Mouse (Mus musculus) ovary, postnatal 10 days (tissue): ENCODE results near the gene Patj.

ENCODE experiments used
- DNase-seq: peaks from one replicate; pipeline ENCODE4 v3.0.0; 2022; ENCODE audit warnings: low spot score

Gene Patj

GRCm38 (mm10) chr4:98727959-98728347 is 332.4 kb downstream of the Patj start:
- no peak for DNase-seq

- no peak for DNase-seq
Measured at GRCm38 (mm10) chr4:98728716-98729115, 333.1 kb downstream of the Patj start.

DNA sequence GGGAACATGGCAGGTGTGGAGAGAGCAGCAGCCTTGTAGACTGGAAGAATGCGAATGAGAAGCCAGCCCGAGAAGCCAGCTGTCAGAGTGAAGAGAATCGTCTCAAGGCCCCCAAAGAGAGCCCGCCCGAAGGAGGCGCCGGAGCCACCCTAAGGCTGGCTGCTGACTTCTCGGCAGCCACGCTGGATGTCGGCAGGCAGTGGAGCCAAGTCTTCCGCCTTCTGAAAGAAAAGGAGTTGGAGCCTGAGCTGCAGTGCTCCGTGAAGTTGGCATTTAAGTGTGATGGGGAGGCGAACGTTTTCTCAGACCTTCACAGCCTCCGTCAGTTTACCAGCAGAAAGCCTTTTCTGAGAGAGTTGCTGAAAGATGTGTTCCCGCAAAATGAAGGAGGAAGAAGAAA is 338.1 kb downstream of the Patj start:
- DNase-seq: no peak

GRCm38 (mm10) chr4:98739753-98740152 is 344.2 kb downstream of the Patj start:
- no peak for DNase-seq

GRCm38 (mm10) chr4:98743209-98743905 is 347.8 kb downstream of the Patj start:
- DNase-seq: no peak

DNA sequence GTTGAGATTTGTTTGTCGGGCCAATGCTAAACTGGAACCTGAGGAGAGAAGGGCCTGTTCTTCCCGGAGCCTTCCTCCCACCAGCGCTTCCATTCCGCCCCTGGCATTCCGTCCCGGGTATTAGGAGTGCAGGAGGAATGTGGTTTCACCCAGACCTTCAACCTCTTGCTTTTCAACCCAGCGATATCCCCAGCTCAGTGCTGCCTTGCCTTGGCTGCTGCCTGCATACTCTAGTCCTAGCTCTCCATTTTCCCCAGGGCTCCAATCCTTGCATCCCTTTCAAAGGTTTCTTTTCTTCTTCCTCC is 348.3 kb downstream of the Patj start:
- DNase-seq: no peak

DNA sequence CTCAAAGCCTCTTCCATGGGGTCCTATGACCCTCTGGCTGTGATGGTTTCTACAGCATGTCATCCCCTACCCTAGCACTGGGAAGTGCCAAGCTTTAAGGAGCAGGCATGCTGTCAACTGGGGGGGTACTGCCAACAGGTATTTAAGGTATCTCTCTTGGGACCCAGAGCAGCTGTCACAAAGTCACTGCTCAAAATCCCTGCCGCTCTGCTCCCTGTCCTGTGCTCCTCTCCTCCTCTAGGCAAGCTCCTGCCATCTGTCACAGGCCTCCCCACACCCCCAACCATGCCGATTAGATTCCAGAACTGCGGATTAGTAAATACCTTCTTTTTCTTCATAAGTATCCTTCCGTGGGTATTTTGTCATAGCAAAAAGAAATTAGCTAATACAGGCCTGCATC is 358.9 kb downstream of the Patj start:
- DNase-seq: no peak

DNA sequence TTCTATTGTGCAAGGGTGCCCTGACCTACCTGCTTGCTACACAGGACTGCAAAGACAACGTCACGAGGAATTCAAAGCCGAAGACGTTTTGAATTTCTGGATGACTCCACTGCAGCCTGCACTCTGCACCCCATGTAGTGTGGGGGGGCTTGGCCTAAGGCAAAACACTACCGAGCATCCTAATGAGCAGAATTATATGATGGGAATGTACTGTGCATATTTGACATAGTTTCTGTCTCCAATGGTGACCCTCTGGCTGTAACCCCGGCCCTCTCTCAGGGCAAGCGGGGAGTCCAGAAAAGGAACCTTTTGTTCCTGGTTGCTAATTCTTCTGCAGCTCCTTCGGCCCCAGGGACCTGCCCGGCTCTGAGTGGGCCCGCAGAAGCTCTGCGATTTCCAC is 360.6 kb downstream of the Patj start:
- no peak for DNase-seq

GRCm38 (mm10) chr4:98758012-98758821 is 362.6 kb downstream of the Patj start:
- no peak for DNase-seq

DNA sequence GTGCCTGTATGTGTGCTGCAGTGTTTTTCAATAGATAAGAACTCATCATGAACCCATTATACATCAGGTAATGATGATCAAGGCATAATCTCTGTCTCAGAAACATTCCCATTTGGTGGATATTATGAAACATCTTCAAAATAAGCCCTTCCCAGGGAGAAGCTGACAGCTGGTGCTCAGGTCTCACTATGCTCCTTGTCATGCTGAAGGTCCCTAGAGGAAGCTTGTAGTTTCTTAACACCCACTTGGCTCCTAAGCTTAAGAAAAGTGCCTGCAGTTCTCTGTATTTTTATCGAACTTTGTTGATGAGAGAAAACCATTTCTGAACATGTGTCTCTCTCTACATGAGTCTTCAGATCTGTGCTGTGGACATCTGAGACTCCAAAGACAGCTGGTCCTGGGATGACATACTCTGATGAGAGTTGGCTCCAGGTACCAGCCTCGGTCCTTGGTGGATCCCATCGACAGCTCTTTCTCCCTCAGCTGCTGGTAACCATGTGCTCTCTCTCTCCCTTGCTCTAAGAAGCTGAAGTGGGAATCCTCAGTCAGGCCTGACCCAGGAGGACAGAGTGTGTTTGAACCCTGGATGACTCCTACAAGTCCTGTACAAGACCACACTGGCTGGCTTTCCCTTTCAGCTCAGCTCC is 363.4 kb downstream of the Patj start:
- DNase-seq: no peak

GRCm38 (mm10) chr4:98767134-98768133 is 371.8 kb downstream of the Patj start:
- DNase-seq: no peak
